Comparison of ENCODE assay signal across 9 mouse cellular contexts in genomic region chr17:27512619-27513161, GRCm38 (mm10). TPM values are rescaled to one million over a fixed set of nuclear protein-coding genes. Genes with fewer than 3 reads are reported as not detected.
DNase-seq lines count a peak whose midpoint lies in the region; ATAC-seq lines count a peak whose summit lies in the region.
"Had no signal": no experiment of that assay in that cellular context is flagged by ENCODE, and none has a peak within 500 bp of the region (broad histone marks: within the 10 kb centered on the region; RNA-seq: fewer than 3 reads in every experiment).

No protein-coding gene starts in this region.

- no peaks in the 10 kb centered on the region for H3K9me3 ChIP-seq in forebrain, embryonic 15.5 days
- no peaks in the 10 kb centered on the region for H3K9me3 ChIP-seq in liver, embryonic 12.5 days (replicated peaks)

- H3K9ac ChIP-seq in forebrain, embryonic 15.5 days (replicated peaks): peak overlapping the region; percentile 52
- H3K9ac ChIP-seq in liver, embryonic 12.5 days: no peak overlapping the region

- peak overlapping the region; percentile 79 for H3K4me2 ChIP-seq in forebrain, embryonic 15.5 days (replicated peaks)
- peak overlapping the region; percentile 66 for H3K4me2 ChIP-seq in liver, embryonic 12.5 days

- intact Hi-C loops in left cerebral cortex, postnatal 36 days (cut with DNase I): loop anchor here (2.0 to 5.0 kb wide), 2 partner anchors 150 to 310 kb away; no protein-coding TSS in a partner anchor

- peaks cover 43% of the 10 kb centered on the region for H3K27me3 ChIP-seq in forebrain, embryonic 15.5 days
- peaks cover 100% of the 10 kb centered on the region for H3K27me3 ChIP-seq in liver, embryonic 12.5 days (replicated peaks)

- 0 out of 2 replicates have a peak, but pooled peaks have one; percentile 1 for ATAC-seq in forebrain, embryonic 15.5 days (replicated peaks)
- ATAC-seq in liver, embryonic 12.5 days: no peak
- ATAC-seq in inflammation-experienced regulatory T-cells, adult 6 months: no peak
- ATAC-seq in megakaryocyte progenitor cell, adult 5-6 weeks (replicated peaks; ENCODE audit: poor library complexity): no peak

- no peak overlapping the region for H3K27ac ChIP-seq in brown adipose tissue, adult 24 weeks (replicated peaks; ENCODE audit: low read depth, low read length)
- H3K27ac ChIP-seq in forebrain, embryonic 15.5 days (replicated peaks): no peak overlapping the region
- no peak overlapping the region for H3K27ac ChIP-seq in liver, embryonic 12.5 days

- H3K4me3 ChIP-seq in brown adipose tissue, adult 24 weeks (ENCODE audit: insufficient read depth, low read depth, low read length): peak overlapping the region; percentile 44
- peak overlapping the region; percentile 53 for H3K4me3 ChIP-seq in forebrain, embryonic 15.5 days
- H3K4me3 ChIP-seq in liver, embryonic 12.5 days: peak overlapping the region; percentile 50
- H3K4me3 ChIP-seq: myocyte had no signal

- no peaks in the 10 kb centered on the region for H3K36me3 ChIP-seq in forebrain, embryonic 15.5 days
- H3K36me3 ChIP-seq in liver, embryonic 12.5 days: no peaks in the 10 kb centered on the region

- peak; percentile 21 to 59 for DNase-seq in left cerebral cortex, postnatal 36 days (ENCODE audit: low spot score in 2 of 2)
- DNase-seq in left cerebral cortex, adult 11 months (ENCODE audit: low spot score): no peak
- no peak for DNase-seq in spleen, postnatal 4 days (ENCODE audit: low spot score in 2 of 2)

- under 1% methylated on average over 72 of the region's 78 CpGs for WGBS in forebrain, embryonic 15.5 days
- WGBS in liver, embryonic 12.5 days (ENCODE audit: insufficient replicate concordance): 1% methylated on average over 76 of the region's 78 CpGs

- H3K4me1 ChIP-seq in brown adipose tissue, adult 24 weeks (ENCODE audit: control insufficient read depth, insufficient read depth, insufficient read length, low read length): no peaks in the 10 kb centered on the region
- H3K4me1 ChIP-seq in forebrain, embryonic 15.5 days: peaks cover 21% of the 10 kb centered on the region
- peaks cover 14% of the 10 kb centered on the region; the same call in 1 of the 2 replicates for H3K4me1 ChIP-seq in liver, embryonic 12.5 days

RNA-seq across cellular contexts. Expression of gene Grm4, which starts 8.5 kb away (rescaled TPM):
- total RNA-seq in left cerebral cortex, postnatal 36 days (2021): 10 to 100 TPM; 23.0 to 27.0 TPM
- not detected in 2 replicates for polyA plus RNA-seq in brown adipose tissue, adult 24 weeks (2012; ENCODE audit: insufficient read depth, insufficient read length, missing spikeins)
- polyA plus RNA-seq in forebrain, embryonic 15.5 days (2015; fragmentation: Nextera tagmentation; extraction: Ambion mirVana): 2.4 and 3.0 TPM in 2 replicates
- polyA plus RNA-seq in liver, embryonic 12.5 days (2016; fragmentation: Nextera tagmentation; extraction: Ambion mirVana): 0.05 TPM in 1 of 2 replicates, not detected in the other
- polyA plus RNA-seq in inflammation-experienced regulatory T-cells, adult 6 months (2017; shearing (Covaris generic)): under 1 TPM in 1 of 3 experiments, not detected in 2; 0.09 TPM
- total RNA-seq in megakaryocyte progenitor cell, adult 5-6 weeks (2015): not detected in 2 replicates
- not detected in 2 replicates for total RNA-seq in megakaryocyte progenitor cell, adult 5-6 weeks (2017)
- polyA plus RNA-seq: myocyte had no signal

RNA-seq across cellular contexts. Expression of gene Hmga1, which starts 43.6 kb away (rescaled TPM):
- 10 to 100 TPM; 55.3 to 58.7 TPM for total RNA-seq in left cerebral cortex, postnatal 36 days (2021)
- 10.2 TPM in 1 of 2 replicates, not detected in the other for polyA plus RNA-seq in brown adipose tissue, adult 24 weeks (2012; ENCODE audit: insufficient read depth, insufficient read length, missing spikeins)
- polyA plus RNA-seq in forebrain, embryonic 15.5 days (2015; fragmentation: Nextera tagmentation; extraction: Ambion mirVana): 106 and 121 TPM in 2 replicates
- 295 and 306 TPM in 2 replicates for polyA plus RNA-seq in liver, embryonic 12.5 days (2016; fragmentation: Nextera tagmentation; extraction: Ambion mirVana)
- 10 to 100 TPM; 37.3 to 69.6 (median 41.9) TPM for polyA plus RNA-seq in inflammation-experienced regulatory T-cells, adult 6 months (2017; shearing (Covaris generic))
- 405 and 414 TPM in 2 replicates for total RNA-seq in megakaryocyte progenitor cell, adult 5-6 weeks (2015)
- total RNA-seq in megakaryocyte progenitor cell, adult 5-6 weeks (2017): 220 and 239 TPM in 2 replicates

RNA-seq across cellular contexts. Expression of gene AI413582, which starts 52.9 kb away (rescaled TPM):
- total RNA-seq in left cerebral cortex, postnatal 36 days (2021): 10 to 100 TPM; 85.5 to 94.2 TPM
- polyA plus RNA-seq in brown adipose tissue, adult 24 weeks (2012; ENCODE audit: insufficient read depth, insufficient read length, missing spikeins): 11.1 and 15.6 TPM in 2 replicates
- 34.8 and 37.4 TPM in 2 replicates for polyA plus RNA-seq in forebrain, embryonic 15.5 days (2015; fragmentation: Nextera tagmentation; extraction: Ambion mirVana)
- 14.1 and 16.8 TPM in 2 replicates for polyA plus RNA-seq in liver, embryonic 12.5 days (2016; fragmentation: Nextera tagmentation; extraction: Ambion mirVana)
- polyA plus RNA-seq in inflammation-experienced regulatory T-cells, adult 6 months (2017; shearing (Covaris generic)): 100 to 1,000 TPM in 2 of 3 experiments, 10 to 100 TPM in 1; 97.7 to 129 (median 111) TPM
- total RNA-seq in megakaryocyte progenitor cell, adult 5-6 weeks (2015): 31.0 and 31.6 TPM in 2 replicates
- total RNA-seq in megakaryocyte progenitor cell, adult 5-6 weeks (2017): 32.3 and 46.0 TPM in 2 replicates

Comparison
In these comparisons a context has a peak if more than half of its experiments do, and no peak if none do; other contexts are left out.
1. DNase-seq: peak in left cerebral cortex, postnatal 36 days (2 of 2); none in left cerebral cortex, adult 11 months (single experiment) and spleen, postnatal 4 days (0 of 2).
2. Peak in every context shown above with its lines, with median percentiles within 50 percentile points of each other: H3K4me3 ChIP-seq.